Mouse (Mus musculus): ENCODE measurements around the gene Ctnna2. TPM values are rescaled to one million over a fixed set of nuclear protein-coding genes. Genes with fewer than 3 reads are reported as not detected.

The Ctnna2 gene
- polyA plus RNA-seq (2012; rRNA removed) = 0.11 and 0.15 TPM in 2 replicates

- WGBS = 2% methylated on average over 58 of the region's 58 CpGs
- Histone ChIP-seq H3K4me1 (ENCODE audit: control insufficient read depth, insufficient read depth, insufficient read length, low read length) (peaks cover 1% of the 10 kb centered on the region; the same call in 1 of the 2 replicates), H3K4me3 (ENCODE audit: low read depth, low read length) (peak within 1 kb of the TSS; percentile 33), H3K27ac (ENCODE audit: insufficient read depth, low read depth, low read length) (no peak within 1 kb of the TSS), H3K27me3 (ENCODE audit: control insufficient read depth, insufficient read depth, low read length) (no peaks in the 10 kb centered on the region), H3K36me3 (ENCODE audit: control insufficient read depth, insufficient read depth, low read length) (no peaks in the 10 kb centered on the region)
- no peak for TF ChIP-seq CTCF (IDR thresholded peaks at IDR 0.05; ENCODE audit: extremely low read depth, insufficient read length, insufficient replicate concordance, low read depth, low read length)
- TF ChIP-seq POLR2A (IDR thresholded peaks at IDR 0.05; ENCODE audit: low read depth, low read length) = no peak
Observed at GRCm38 (mm10) chr6:77979241-77979961, at the start of gene Ctnna2. Gene Ctnna2, minus strand, starts transcription at chr6:77979699.

GRCm38 (mm10) chr6:77980137-77981052 is 896 bp upstream of the Ctnna2 start:
- Histone ChIP-seq H3K27me3 (ENCODE audit: control insufficient read depth, insufficient read depth, low read length) (no peaks in the 10 kb centered on the region), H3K36me3 (ENCODE audit: control insufficient read depth, insufficient read depth, low read length) (no peaks in the 10 kb centered on the region), H3K27ac (ENCODE audit: insufficient read depth, low read depth, low read length) (no peak overlapping the region), H3K4me1 (ENCODE audit: control insufficient read depth, insufficient read depth, insufficient read length, low read length) (peaks cover 1% of the 10 kb centered on the region; the same call in 1 of the 2 replicates), H3K4me3 (ENCODE audit: low read depth, low read length) (no peak overlapping the region)
- TF ChIP-seq CTCF (IDR thresholded peaks at IDR 0.05; ENCODE audit: extremely low read depth, insufficient read length, insufficient replicate concordance, low read depth, low read length) = no peak
- TF ChIP-seq POLR2A (IDR thresholded peaks at IDR 0.05; ENCODE audit: low read depth, low read length) = no peak
- WGBS = 17% methylated on average over 15 of the region's 15 CpGs

GRCm38 (mm10) chr6:77978476-77979240 is 841 bp downstream of the Ctnna2 start:
- WGBS = 28% methylated on average over 10 of the region's 10 CpGs
- no peaks in the 10 kb centered on the region for H3K36me3 ChIP-seq (ENCODE audit: control insufficient read depth, insufficient read depth, low read length)
- H3K4me3 ChIP-seq (ENCODE audit: low read depth, low read length) = no peak overlapping the region
- H3K27ac ChIP-seq (ENCODE audit: insufficient read depth, low read depth, low read length) = no peak overlapping the region
- no peaks in the 10 kb centered on the region for H3K27me3 ChIP-seq (ENCODE audit: control insufficient read depth, insufficient read depth, low read length)
- H3K4me1 ChIP-seq (ENCODE audit: control insufficient read depth, insufficient read depth, insufficient read length, low read length) = peaks cover 1% of the 10 kb centered on the region; the same call in 1 of the 2 replicates
- TF ChIP-seq POLR2A (IDR thresholded peaks at IDR 0.05; ENCODE audit: low read depth, low read length) (no peak), CTCF (IDR thresholded peaks at IDR 0.05; ENCODE audit: extremely low read depth, insufficient read length, insufficient replicate concordance, low read depth, low read length) (no peak)

- 66% methylated on average over 10 of the region's 10 CpGs for WGBS
- TF ChIP-seq POLR2A (IDR thresholded peaks at IDR 0.05; ENCODE audit: low read depth, low read length) (no peak), CTCF (IDR thresholded peaks at IDR 0.05; ENCODE audit: extremely low read depth, insufficient read length, insufficient replicate concordance, low read depth, low read length) (no peak)
- Histone ChIP-seq H3K27me3 (ENCODE audit: control insufficient read depth, insufficient read depth, low read length) (no peaks in the 10 kb centered on the region), H3K4me3 (ENCODE audit: low read depth, low read length) (no peak overlapping the region), H3K27ac (ENCODE audit: insufficient read depth, low read depth, low read length) (no peak overlapping the region), H3K36me3 (ENCODE audit: control insufficient read depth, insufficient read depth, low read length) (no peaks in the 10 kb centered on the region), H3K4me1 (ENCODE audit: control insufficient read depth, insufficient read depth, insufficient read length, low read length) (no peaks in the 10 kb centered on the region)
Observed at GRCm38 (mm10) chr6:77970545-77971242, 8.8 kb downstream of the Ctnna2 start.

GRCm38 (mm10) chr6:77969774-77970173 is 9.7 kb downstream of the Ctnna2 start:
- no peaks in the 10 kb centered on the region for H3K36me3 ChIP-seq (ENCODE audit: control insufficient read depth, insufficient read depth, low read length)
- H3K27ac ChIP-seq (ENCODE audit: insufficient read depth, low read depth, low read length) = no peak overlapping the region
- H3K4me1 ChIP-seq (ENCODE audit: control insufficient read depth, insufficient read depth, insufficient read length, low read length) = no peaks in the 10 kb centered on the region
- WGBS = 29% methylated on average over 4 of the region's 4 CpGs
- no peaks in the 10 kb centered on the region for H3K27me3 ChIP-seq (ENCODE audit: control insufficient read depth, insufficient read depth, low read length)
- no peak overlapping the region for H3K4me3 ChIP-seq (ENCODE audit: low read depth, low read length)
- TF ChIP-seq CTCF (IDR thresholded peaks at IDR 0.05; ENCODE audit: extremely low read depth, insufficient read length, insufficient replicate concordance, low read depth, low read length) (no peak), POLR2A (IDR thresholded peaks at IDR 0.05; ENCODE audit: low read depth, low read length) (no peak)

- 70% methylated on average over 1 of the region's 1 CpGs for WGBS
Observed at GRCm38 (mm10) chr6:77962011-77962410, 17.5 kb downstream of the Ctnna2 start.

More at GRCm38 (mm10) chr6:77962011-77962410, 17.5 kb downstream of the Ctnna2 start:
- H3K4me1 ChIP-seq (ENCODE audit: control insufficient read depth, insufficient read depth, insufficient read length, low read length) = no peaks in the 10 kb centered on the region
- TF ChIP-seq CTCF (IDR thresholded peaks at IDR 0.05; ENCODE audit: extremely low read depth, insufficient read length, insufficient replicate concordance, low read depth, low read length) (no peak), POLR2A (IDR thresholded peaks at IDR 0.05; ENCODE audit: low read depth, low read length) (no peak)
- H3K27me3 ChIP-seq (ENCODE audit: control insufficient read depth, insufficient read depth, low read length) = no peaks in the 10 kb centered on the region
- H3K4me3 ChIP-seq (ENCODE audit: low read depth, low read length) = no peak overlapping the region
- H3K36me3 ChIP-seq (ENCODE audit: control insufficient read depth, insufficient read depth, low read length) = no peaks in the 10 kb centered on the region
- no peak overlapping the region for H3K27ac ChIP-seq (ENCODE audit: insufficient read depth, low read depth, low read length)

All from small intestine, adult 2 months (tissue).